Mouse (Mus musculus) ES-E14 (cell line): ENCODE data around the gene Adck1.

Source experiments
- HCFC1 ChIP-seq: IDR thresholded peaks from 2 replicates; pipeline ENCODE4 v1.6.1; 2012; ENCODE audit warnings: low read length, inconsistent platforms, borderline replicate concordance; ENCODE audit not compliant: insufficient read depth
- MAFK ChIP-seq: IDR thresholded peaks from 2 replicates; pipeline ENCODE4 v1.6.1; 2014; ENCODE audit warnings: mild to moderate bottlenecking, low read depth, low read length, inconsistent platforms; ENCODE audit not compliant: insufficient read depth
- ZC3H11A ChIP-seq: IDR thresholded peaks from 2 replicates; pipeline ENCODE4 v1.6.1; 2012; ENCODE audit warnings: low read depth, mild to moderate bottlenecking, inconsistent platforms, low read length, borderline replicate concordance
- ZNF384 ChIP-seq: IDR thresholded peaks from 2 replicates; pipeline ENCODE4 v1.6.1; 2012; ENCODE audit warnings: low read depth, low read length, inconsistent platforms

DNA sequence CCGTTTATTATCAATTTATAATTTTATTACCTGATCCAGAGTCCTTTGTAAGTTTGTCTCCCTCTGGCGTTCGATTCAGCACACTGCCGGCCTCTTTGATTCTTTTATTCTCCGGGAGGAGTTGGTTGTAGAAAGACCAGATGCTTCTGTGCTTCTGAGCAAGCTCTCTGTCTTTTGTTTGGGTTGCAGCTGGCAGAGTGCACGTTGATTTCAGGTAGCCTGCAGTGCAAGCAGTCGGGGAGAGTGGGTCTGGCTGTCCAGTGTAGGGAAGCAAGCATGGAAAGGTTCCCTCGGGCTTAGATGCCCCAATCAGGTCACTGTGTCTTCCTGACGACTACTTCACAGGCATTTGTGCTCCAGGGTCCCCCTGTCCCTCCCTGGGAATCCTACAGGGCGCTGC, 16.5 kb downstream of the Adck1 start:
- TF ChIP-seq ZNF384 (no peak), MAFK (no peak), HCFC1 (no peak), ZC3H11A (no peak)
